Mouse (Mus musculus): ENCODE measurements around the gene Mical3. TPM values are rescaled to one million over a fixed set of nuclear protein-coding genes. Genes with fewer than 3 reads are reported as not detected.

The Mical3 gene
- polyA plus RNA-seq, 1 experiment from 2014 or later: 15.3 TPM

GRCm38 (mm10) chr6:121017436-121018031, 113.3 kb downstream of the Mical3 start:
- no peak for DNase-seq (ENCODE audit: low spot score)

DNA sequence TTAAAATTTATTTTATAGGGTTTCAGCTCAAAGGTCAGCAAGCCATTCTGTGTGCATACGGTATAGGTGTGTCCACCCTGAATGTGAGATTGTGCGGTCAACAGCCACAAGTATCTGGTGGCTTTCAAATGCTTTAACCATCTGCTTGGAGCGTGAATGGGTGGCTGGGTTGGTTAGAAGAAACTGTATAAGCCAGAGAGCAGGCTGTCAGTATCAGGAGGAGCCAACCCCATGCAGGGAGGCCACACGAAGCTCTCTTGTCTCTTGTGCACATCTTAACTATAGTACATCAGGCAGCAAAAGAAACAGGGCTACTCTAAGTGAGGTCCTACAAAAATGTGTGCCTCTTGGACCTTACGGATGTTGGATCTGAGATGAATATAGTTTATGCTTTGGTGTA, 114.7 kb downstream of the Mical3 start:
- no peak for DNase-seq (ENCODE audit: low spot score)

GRCm38 (mm10) chr6:121014339-121014738, 116.5 kb downstream of the Mical3 start:
- no peak for DNase-seq (ENCODE audit: low spot score)

GRCm38 (mm10) chr6:121013750-121014149, 117.0 kb downstream of the Mical3 start:
- DNase-seq (ENCODE audit: low spot score): peak; percentile 40

GRCm38 (mm10) chr6:121011709-121012108, 119.1 kb downstream of the Mical3 start:
- no peak for DNase-seq (ENCODE audit: low spot score)

- DNase-seq (ENCODE audit: low spot score): no peak
Measured at GRCm38 (mm10) chr6:121009651-121010050, 121.1 kb downstream of the Mical3 start.

- DNase-seq (ENCODE audit: low spot score): no peak
Measured at GRCm38 (mm10) chr6:121004959-121005358, 125.8 kb downstream of the Mical3 start.

- no peak for DNase-seq (ENCODE audit: low spot score)
Measured at GRCm38 (mm10) chr6:121002952-121003351, 127.8 kb downstream of the Mical3 start.

DNA sequence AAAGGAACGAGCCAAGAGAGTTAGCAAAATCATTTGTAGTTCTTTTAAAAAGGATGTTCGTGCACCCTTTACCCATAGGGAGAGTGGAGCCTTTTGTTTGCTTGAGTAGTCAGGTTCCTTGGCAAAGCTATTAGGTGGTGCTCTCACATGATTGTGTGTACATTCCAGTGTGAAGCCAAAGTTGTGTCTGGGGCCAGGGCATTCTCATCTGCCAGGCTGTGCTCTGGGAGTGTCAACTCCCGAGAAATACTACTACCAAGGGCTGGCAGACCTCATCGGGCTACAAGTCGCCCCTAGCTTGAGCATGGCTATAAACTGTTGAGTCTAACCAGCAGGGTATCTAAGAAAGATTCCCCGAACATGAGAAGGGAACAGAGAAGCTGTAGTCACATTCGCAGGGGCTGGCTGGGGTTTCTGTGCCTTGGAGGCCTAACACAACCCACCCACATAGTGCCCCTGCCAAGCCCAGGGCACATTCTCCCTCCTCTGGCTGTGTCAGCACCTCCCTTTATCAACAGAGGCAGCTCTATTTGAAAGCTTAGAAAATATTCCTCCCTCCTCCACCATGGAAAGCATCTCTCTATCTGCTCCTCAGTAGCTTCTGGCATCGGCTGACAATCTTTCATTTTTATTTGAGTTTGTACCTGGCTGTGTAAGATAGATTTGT, 130.8 kb downstream of the Mical3 start:
- DNase-seq (ENCODE audit: low spot score): no peak

DNA sequence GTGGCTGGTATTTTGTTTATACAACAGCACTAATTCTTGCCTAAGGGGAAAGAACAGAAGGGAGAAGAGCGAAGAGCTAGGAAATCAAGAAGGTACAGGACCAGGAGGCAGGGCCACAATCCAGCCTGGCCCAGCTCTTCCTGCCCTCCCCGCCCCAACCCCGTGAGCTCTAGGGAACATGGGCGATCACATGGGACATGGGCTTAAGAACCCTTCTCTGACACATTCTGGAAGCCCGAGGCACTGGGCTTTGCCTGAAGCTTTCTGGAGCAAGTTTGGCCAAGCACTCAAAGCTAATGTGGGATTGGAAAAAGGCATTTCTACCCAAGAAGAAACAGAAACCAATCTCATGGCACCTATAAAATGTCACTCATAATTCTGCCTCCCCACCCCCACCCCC, 131.7 kb downstream of the Mical3 start:
- no peak for DNase-seq (ENCODE audit: low spot score)

- no peak for DNase-seq (ENCODE audit: low spot score)
Measured at GRCm38 (mm10) chr6:120996607-120997006, 134.2 kb downstream of the Mical3 start.

DNA sequence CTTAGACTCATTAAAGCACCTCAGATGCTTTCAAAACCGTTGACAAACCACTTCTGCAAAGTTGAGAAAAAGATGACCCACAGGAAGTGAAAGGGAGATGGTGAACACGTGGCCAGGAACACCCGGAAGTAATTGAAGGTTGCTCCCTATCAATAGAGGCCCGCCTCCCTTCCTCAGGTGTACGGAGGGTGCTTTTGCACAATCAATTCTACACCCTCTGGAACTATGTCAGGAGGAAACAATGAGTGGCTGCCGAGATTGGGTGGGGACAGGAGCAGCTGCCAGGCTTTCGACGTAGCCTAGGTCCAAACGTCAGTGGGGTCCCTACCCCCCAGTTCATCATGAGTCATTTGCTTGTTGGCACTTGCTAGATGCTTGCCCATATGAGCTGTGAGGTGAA, 135.3 kb downstream of the Mical3 start:
- DNase-seq (ENCODE audit: low spot score): no peak

DNA sequence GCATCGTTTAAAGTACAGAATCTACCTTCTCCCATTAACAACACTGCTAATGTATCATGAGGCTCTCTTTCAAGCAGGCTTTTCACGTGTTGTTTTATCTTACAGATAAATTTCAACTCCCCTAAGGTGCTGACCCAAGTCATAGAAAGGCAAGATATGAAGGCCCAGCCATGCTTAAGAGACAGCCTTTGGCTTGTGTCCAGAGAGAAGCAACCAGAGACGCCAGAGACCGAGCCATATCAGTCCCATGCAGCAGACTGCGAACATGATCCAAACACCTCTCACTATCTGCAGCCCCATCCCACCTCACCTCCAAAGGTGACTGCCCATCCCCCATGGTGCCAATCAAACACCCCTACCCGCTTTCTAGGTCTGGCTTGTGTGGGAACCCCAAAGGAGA, 138.9 kb downstream of the Mical3 start:
- DNase-seq (ENCODE audit: low spot score): no peak

- DNase-seq (ENCODE audit: low spot score): no peak
Measured at GRCm38 (mm10) chr6:120987571-120988084, 143.2 kb downstream of the Mical3 start.

DNA sequence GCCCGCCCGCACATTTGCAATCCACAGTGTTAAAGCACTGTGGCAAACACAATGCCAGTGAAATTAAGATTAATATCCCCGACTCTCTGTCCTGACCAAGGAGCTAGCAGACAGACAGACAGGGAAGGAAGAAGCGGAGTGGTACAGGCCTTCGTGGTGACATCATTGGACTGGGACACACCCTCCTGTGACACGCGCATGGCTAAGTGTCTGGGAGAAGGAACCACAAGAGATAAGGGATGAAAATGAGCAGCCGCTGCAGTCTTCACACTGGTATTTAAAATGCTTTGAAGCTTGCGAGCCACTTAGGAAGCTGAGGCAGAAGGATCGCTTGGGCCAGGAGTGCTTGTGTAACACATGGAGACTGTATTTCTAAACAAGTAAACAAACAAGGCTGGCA, 143.6 kb downstream of the Mical3 start:
- DNase-seq (ENCODE audit: low spot score): no peak

- DNase-seq (ENCODE audit: low spot score): no peak
Measured at GRCm38 (mm10) chr6:120986172-120986571, 144.6 kb downstream of the Mical3 start.

DNA sequence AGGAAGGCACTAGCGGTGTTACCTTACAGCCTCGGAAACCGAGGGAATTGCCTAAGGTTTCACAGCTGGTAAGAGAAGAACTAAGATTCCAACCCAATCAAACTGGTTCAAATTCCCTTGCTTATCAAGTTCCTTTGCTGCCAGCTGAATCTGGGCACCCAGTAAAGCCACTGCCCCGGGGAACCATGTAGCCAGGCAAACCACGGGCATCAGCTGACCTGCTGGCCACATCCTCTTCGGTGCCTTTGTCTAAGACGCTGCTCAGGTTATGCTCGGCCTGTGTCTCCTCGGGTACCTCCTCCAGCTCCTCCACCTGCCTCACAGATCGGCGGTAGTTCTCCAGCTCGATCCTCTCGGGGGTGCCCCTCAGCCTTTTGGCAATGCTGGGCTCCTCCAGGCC, 148.5 kb downstream of the Mical3 start:
- no peak for DNase-seq (ENCODE audit: low spot score)

DNA sequence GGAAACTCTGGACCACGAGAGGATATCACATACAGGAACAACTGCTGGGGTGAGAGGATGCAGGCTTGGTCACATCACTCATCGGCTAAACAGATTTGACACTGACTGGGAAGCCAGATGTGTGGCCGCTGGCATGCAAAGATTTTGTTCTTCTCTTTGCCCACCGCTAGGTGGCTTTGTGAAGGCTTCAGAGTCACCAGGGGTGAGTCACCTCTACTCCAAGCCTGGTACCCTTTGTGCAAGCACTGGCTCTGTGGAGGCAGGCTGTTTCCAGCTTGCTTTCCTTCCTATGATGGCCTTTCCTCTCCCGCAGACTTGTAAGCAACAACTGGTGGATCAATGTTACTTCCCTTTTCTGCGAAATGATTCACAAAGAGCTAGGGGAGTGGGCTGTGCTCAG, 149.3 kb downstream of the Mical3 start:
- peak; percentile 52 for DNase-seq (ENCODE audit: low spot score)

GRCm38 (mm10) chr6:120978019-120978621, 152.7 kb downstream of the Mical3 start:
- peak; percentile 45 for DNase-seq (ENCODE audit: low spot score)

GRCm38 (mm10) chr6:120976991-120977390, 153.8 kb downstream of the Mical3 start:
- DNase-seq (ENCODE audit: low spot score): no peak

- no peak for DNase-seq (ENCODE audit: low spot score)
Measured at GRCm38 (mm10) chr6:120976097-120976496, 154.7 kb downstream of the Mical3 start.

DNA sequence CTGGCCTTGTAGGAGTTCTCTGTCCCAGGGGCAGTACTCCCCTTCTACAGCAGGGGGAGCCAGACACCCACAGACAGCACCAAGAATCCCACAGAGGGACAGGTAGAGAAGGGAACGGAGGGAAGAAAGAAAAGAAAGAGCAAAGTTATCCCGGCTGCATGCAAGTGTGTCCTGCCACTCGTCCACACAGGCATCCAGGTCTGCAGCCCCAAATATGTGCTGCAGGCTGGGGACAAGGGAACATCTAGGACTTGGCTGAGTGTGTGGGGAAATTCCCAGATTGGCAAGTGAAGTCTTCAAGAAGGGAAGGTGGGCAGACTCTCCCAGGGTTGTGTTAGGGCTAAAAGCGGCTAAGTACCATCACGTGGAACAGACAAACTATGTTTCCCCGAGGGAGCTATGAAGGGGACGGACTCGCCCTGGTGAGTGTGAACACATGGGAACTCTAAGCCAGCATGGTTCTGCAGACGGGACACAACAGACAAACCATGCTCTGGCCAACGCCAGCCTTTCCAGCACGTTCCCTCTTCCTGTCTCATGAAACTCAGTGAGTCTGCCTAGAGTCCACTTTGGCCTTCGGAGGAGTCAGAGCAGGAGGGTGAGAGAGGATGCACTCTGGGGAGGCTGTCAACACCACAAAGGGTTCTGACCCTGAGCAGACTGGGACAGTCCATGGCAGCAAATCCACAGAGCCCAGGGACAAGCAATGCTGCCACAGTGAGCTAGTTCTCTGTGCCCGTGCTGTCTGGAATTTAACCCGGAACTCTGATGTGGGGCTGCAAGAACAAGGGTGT, 158.8 kb downstream of the Mical3 start:
- peak; percentile 76 for DNase-seq (ENCODE audit: low spot score)
